18 mouse cellular contexts compared by ENCODE assay signal in genomic region chr7:37387871-37388270, GRCm38 (mm10).
A peak's percentile ranks its signal among the peaks of the same experiment; 100 is the strongest.
DNase-seq lines count a peak whose midpoint lies in the region; ATAC-seq lines count a peak whose summit lies in the region.
"Had no signal": no experiment of that assay in that cellular context is flagged by ENCODE, and none has a peak within 500 bp of the region (broad histone marks: within the 10 kb centered on the region; RNA-seq: fewer than 3 reads in every experiment).

No protein-coding gene starts in this region.

- H3K4me3 ChIP-seq in forebrain, embryonic 11.5 days (ENCODE audit: low read depth, low read length) = no peak overlapping the region
- no peak overlapping the region for H3K4me3 ChIP-seq in forebrain, embryonic 15.5 days
- H3K4me3 ChIP-seq: embryonic facial prominence, embryonic 12.5 days; forebrain, embryonic 12.5 days; heart, adult 2 months; heart, embryonic 15.5 days; hindbrain, embryonic 13.5 days had no signal

- 96% methylated on average over 8 of the region's 8 CpGs for WGBS in forebrain, embryonic 11.5 days
- 93% methylated on average over 8 of the region's 8 CpGs for WGBS in forebrain, embryonic 15.5 days

- no peaks in the 10 kb centered on the region; the same call in 1 of the 2 replicates for H3K4me1 ChIP-seq in forebrain, embryonic 11.5 days (replicated peaks; ENCODE audit: control insufficient read depth, insufficient read depth, low read length)
- H3K4me1 ChIP-seq in forebrain, embryonic 15.5 days = peaks cover 23% of the 10 kb centered on the region
- H3K4me1 ChIP-seq: embryonic facial prominence, embryonic 12.5 days; heart, embryonic 15.5 days had no signal

- no peaks in the 10 kb centered on the region for H3K9me3 ChIP-seq in forebrain, embryonic 11.5 days (ENCODE audit: control insufficient read depth, low read length)
- H3K9me3 ChIP-seq in forebrain, embryonic 15.5 days = no peaks in the 10 kb centered on the region
- H3K9me3 ChIP-seq: embryonic facial prominence, embryonic 12.5 days; forebrain, embryonic 12.5 days; heart, embryonic 15.5 days; hindbrain, embryonic 13.5 days had no signal

- ATAC-seq in forebrain, embryonic 11.5 days (replicated peaks; ENCODE audit: low FRiP score) = no peak
- no peak for ATAC-seq in forebrain, embryonic 15.5 days (replicated peaks)

- H3K27me3 ChIP-seq in forebrain, embryonic 11.5 days (ENCODE audit: control insufficient read depth, insufficient read depth, low read length) = no peaks in the 10 kb centered on the region
- H3K27me3 ChIP-seq in forebrain, embryonic 15.5 days = no peaks in the 10 kb centered on the region
- H3K27me3 ChIP-seq: embryonic facial prominence, embryonic 12.5 days; forebrain, embryonic 12.5 days; heart, embryonic 15.5 days; hindbrain, embryonic 13.5 days had no signal

- DNase-seq in forebrain, embryonic 11.5 days (ENCODE audit: low spot score) = peak; percentile 25
- DNase-seq in cerebellum, adult 9-10 months = peak; percentile 73
- DNase-seq in cerebellum, postnatal 14 days = peak; percentile 82 to 86
- DNase-seq in right cerebral cortex, postnatal 14 days = no peak
- DNase-seq in layer of hippocampus, postnatal 14 days (ENCODE audit: low spot score in 2 of 2) = no peak
- DNase-seq: adrenal gland, adult 2 months; adrenal gland, postnatal 25 days; forebrain, postnatal 0 days; gastrocnemius, postnatal 14 days; heart, adult 2 months; heart, postnatal 14 days; kidney, adult 11 months had no signal

- H3K36me3 ChIP-seq in forebrain, embryonic 11.5 days (ENCODE audit: control insufficient read depth, insufficient read depth, low read length) = no peaks in the 10 kb centered on the region
- H3K36me3 ChIP-seq in forebrain, embryonic 15.5 days = no peaks in the 10 kb centered on the region
- H3K36me3 ChIP-seq: embryonic facial prominence, embryonic 12.5 days; forebrain, embryonic 12.5 days; heart, embryonic 15.5 days; hindbrain, embryonic 13.5 days had no signal

- H3K4me2 ChIP-seq in forebrain, embryonic 11.5 days (ENCODE audit: low read depth, low read length, severe bottlenecking) = no peak overlapping the region
- H3K4me2 ChIP-seq in forebrain, embryonic 15.5 days (replicated peaks) = no peak overlapping the region
- H3K4me2 ChIP-seq: embryonic facial prominence, embryonic 12.5 days; forebrain, embryonic 12.5 days; heart, embryonic 11.5 days; heart, embryonic 15.5 days; hindbrain, embryonic 13.5 days had no signal

- no peak overlapping the region for H3K9ac ChIP-seq in forebrain, embryonic 11.5 days (ENCODE audit: low read length)
- H3K9ac ChIP-seq in forebrain, embryonic 15.5 days (replicated peaks) = no peak overlapping the region
- H3K9ac ChIP-seq: embryonic facial prominence, embryonic 12.5 days; forebrain, embryonic 12.5 days; forebrain, postnatal 0 days; heart, embryonic 15.5 days; hindbrain, embryonic 13.5 days had no signal

- H3K27ac ChIP-seq in forebrain, embryonic 11.5 days (ENCODE audit: low read depth, low read length) = no peak overlapping the region
- no peak overlapping the region for H3K27ac ChIP-seq in forebrain, embryonic 15.5 days (replicated peaks)
- H3K27ac ChIP-seq: embryonic facial prominence, embryonic 12.5 days; forebrain, embryonic 12.5 days; heart, adult 2 months; heart, embryonic 15.5 days had no signal

Comparison
In these comparisons a context has a peak if more than half of its experiments do, and no peak if none do; other contexts are left out.
1. DNase-seq: peak in forebrain, embryonic 11.5 days (single experiment), cerebellum, adult 9-10 months (single experiment) and cerebellum, postnatal 14 days (2 of 2); none in right cerebral cortex, postnatal 14 days (single experiment) and layer of hippocampus, postnatal 14 days (0 of 2).